Mouse (Mus musculus): ENCODE measurements at regions not wholly inside any gene's neighbourhood (a gene's known extent, or its start where the extent isn't known, plus 50 kb on each side); places are given as distances from the start of the nearest gene placed in this dataset.

DNA sequence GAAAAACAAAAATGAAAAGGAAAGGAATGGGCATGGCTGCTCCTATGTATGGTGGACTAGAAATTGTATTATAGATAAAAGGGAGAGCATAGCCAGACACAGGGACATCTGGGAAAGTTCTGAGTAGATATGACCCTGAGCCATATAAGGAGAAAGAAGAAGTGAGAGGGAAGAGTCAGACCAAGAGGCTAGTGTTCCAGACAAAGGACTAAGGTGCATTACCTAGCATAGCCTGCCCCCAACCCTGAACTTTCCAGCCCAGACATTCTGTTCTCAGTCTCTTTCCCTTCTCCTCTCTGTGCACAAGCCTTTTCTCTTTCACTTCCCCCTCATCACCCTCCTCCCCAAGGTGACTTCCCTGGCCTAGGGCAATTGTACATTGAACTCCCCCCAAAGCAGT, 58.9 kb upstream of the Mettl4 start:
- TF ChIP-seq POLR2A (IDR thresholded peaks at IDR 0.05; ENCODE audit: low read depth, low read length) (no peak), CTCF (IDR thresholded peaks at IDR 0.05; ENCODE audit: borderline replicate concordance, insufficient read depth, low read length) (no peak)

Data from embryonic fibroblast, embryonic 13.5 days (primary cell).